Mouse (Mus musculus) stomach, embryonic 16.5 days (tissue): ENCODE data around the gene Igfbp2. TPM values are rescaled to one million over a fixed set of nuclear protein-coding genes. Genes with fewer than 3 reads are reported as not detected.

Source experiments
- ATAC-seq: fragments of 200-750 bp; cut with Nextera tagmentation; 2 replicates; pipeline ENCODE4 v1.8.0; 2017; ENCODE audit warnings: moderate number of reproducible peaks, moderate TSS enrichment; ENCODE audit not compliant: insufficient read depth, low FRiP score
- H3K27ac ChIP-seq: fragments of 300-500 bp; sonication (generic); 2 replicates; pipeline ENCODE4 v1.5.1; 2014; ENCODE audit warnings: low read length
- H3K27me3 ChIP-seq: fragments of 300-500 bp; sonication (generic); 2 replicates; pipeline ENCODE4 v1.6.1; 2014; ENCODE audit warnings: low read length, control low read depth, mixed read lengths; ENCODE audit not compliant: control insufficient read depth, insufficient read depth
- H3K36me3 ChIP-seq: fragments of 300-500 bp; sonication (generic); 2 replicates; pipeline ENCODE4 v1.6.1; 2014; ENCODE audit warnings: low read length; ENCODE audit not compliant: control insufficient read depth, insufficient read depth
- H3K4me1 ChIP-seq: fragments of 300-500 bp; sonication (generic); 2 replicates; pipeline ENCODE4 v1.6.1; 2014; ENCODE audit warnings: low read length, control low read depth, mixed read lengths; ENCODE audit not compliant: control insufficient read depth, insufficient read depth
- H3K4me2 ChIP-seq: fragments of 300-500 bp; sonication (generic); 2 replicates; pipeline ENCODE4 v1.6.1; 2014; ENCODE audit warnings: low read depth, low read length, mixed read lengths
- H3K4me3 ChIP-seq: fragments of 300-500 bp; sonication (generic); replicated peaks from 2 replicates; pipeline ENCODE4 v1.5.1; 2014; ENCODE audit warnings: mild to moderate bottlenecking, low read length
- H3K9ac ChIP-seq: fragments of 300-500 bp; sonication (generic); 2 replicates; pipeline ENCODE4 v1.6.1; 2014; ENCODE audit warnings: low read length
- H3K9me3 ChIP-seq: fragments of 300-500 bp; sonication (generic); replicated peaks from 2 replicates; pipeline ENCODE4 v1.6.1; 2016; ENCODE audit warnings: low read length, control low read depth; ENCODE audit not compliant: control insufficient read depth
- WGBS: fragments of 180-500 bp; shearing (Covaris S2); extraction: QIAGEN DNeasy Blood & Tissue Kit; methylation state at CpG from one replicate; pipeline ENCODE4 v1.1.7; 2014; 5-methylcytosine and 5-hydroxymethylcytosine counted together
- polyA plus RNA-seq: library from polyadenylated mRNA; unstranded; fragments of >200 nt; fragmentation: Nextera tagmentation; extraction: Ambion mirVana; gene quantifications from 2 replicates; pipeline ENCODE4 v1.2.1, GENCODE M21; 2015

Igfbp2 gene
- polyA plus RNA-seq, 1 experiment from 2014 or later, result 375 TPM

DNA sequence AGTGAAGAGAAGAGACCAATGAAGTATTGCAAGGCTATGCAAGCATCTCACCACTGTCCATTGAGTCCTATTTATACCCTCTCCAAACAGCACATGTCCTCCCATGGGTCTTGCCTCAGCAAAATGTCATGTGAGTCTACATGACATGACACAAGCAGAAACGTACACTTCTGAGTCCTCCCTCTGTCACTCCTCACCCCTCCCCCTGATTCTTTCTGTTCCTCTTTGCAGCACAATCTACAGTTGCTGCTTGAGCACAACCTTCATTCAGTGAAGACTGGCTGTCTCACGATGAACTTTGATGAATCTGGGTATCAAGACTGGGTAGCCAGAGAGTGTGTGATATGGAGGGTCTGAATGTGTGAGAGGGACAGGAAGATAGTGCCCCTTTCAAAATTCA, 28.2 kb upstream of the Igfbp2 start:
- no peak overlapping the region for H3K4me2 ChIP-seq
- H3K4me1 ChIP-seq, result no peaks in the 10 kb centered on the region
- 80% methylated on average over 2 of the region's 2 CpGs for WGBS
- no peaks in the 10 kb centered on the region for H3K9me3 ChIP-seq
- H3K4me3 ChIP-seq, result no peak overlapping the region
- ATAC-seq, result no peak
- H3K9ac ChIP-seq, result no peak overlapping the region
- no peaks in the 10 kb centered on the region for H3K27me3 ChIP-seq
- H3K36me3 ChIP-seq, result no peaks in the 10 kb centered on the region
- H3K27ac ChIP-seq, result no peak overlapping the region

DNA sequence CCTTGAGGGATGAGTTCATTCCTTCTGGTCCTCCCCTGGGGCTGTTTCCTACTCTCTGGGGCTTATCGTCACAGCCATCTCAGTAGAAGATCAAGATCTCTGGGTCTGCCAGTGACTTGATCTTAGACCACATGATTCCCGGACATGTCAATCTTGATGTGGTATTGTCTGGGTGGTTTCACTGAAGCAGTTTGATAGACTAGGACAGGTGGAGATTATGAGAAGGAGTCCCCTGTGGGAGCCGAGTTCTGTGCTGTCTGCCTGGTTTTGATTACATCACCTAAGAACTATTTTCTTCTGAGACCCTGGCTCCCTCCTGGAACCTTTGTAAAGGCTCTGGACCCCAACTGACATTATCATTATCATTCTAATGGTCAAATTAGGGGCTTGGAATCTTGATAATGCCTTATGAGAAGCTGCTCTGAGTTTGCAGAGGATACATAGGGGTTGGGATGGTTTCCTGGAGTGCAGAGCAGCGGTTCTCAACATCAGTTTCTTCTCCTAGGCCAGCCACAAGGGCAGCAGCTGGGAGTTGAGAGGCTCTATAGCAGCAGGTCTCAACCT, 27.1 kb upstream of the Igfbp2 start:
- 73% methylated on average over 4 of the region's 4 CpGs for WGBS
- H3K4me2 ChIP-seq, result no peak overlapping the region
- no peaks in the 10 kb centered on the region for H3K36me3 ChIP-seq
- no peak overlapping the region for H3K27ac ChIP-seq
- no peak for ATAC-seq
- H3K9me3 ChIP-seq, result no peaks in the 10 kb centered on the region
- H3K4me1 ChIP-seq, result no peaks in the 10 kb centered on the region
- no peaks in the 10 kb centered on the region for H3K27me3 ChIP-seq
- no peak overlapping the region for H3K9ac ChIP-seq
- H3K4me3 ChIP-seq, result no peak overlapping the region

DNA sequence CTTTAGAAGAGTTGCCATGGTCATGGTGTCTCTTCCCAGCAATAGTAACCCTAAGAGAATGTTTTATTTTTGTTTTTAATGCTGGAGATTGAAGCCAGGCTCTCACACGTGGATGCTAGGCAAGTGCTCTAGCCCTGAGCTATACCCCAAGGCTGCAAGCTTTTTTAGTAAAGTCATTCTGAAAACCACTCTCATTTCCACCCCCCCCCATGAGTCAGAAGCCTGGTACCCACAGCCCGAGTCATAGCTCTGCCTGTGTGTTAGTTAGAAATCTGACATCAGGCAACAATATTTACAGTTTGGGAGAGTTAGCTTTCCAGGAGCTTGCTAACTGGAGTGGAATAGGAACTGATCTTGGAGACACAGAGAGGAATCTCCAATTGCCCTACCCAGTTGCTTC, 25.9 kb upstream of the Igfbp2 start:
- no peaks in the 10 kb centered on the region for H3K27me3 ChIP-seq
- ATAC-seq, result no peak
- H3K4me1 ChIP-seq, result no peaks in the 10 kb centered on the region
- no peaks in the 10 kb centered on the region for H3K9me3 ChIP-seq
- no peaks in the 10 kb centered on the region for H3K36me3 ChIP-seq
- H3K27ac ChIP-seq, result no peak overlapping the region
- H3K4me3 ChIP-seq, result no peak overlapping the region
- H3K9ac ChIP-seq, result no peak overlapping the region
- 78% methylated on average over 2 of the region's 2 CpGs for WGBS
- H3K4me2 ChIP-seq, result no peak overlapping the region

GRCm38 (mm10) chr1:72804031-72804430, 20.3 kb upstream of the Igfbp2 start:
- no peak overlapping the region for H3K4me2 ChIP-seq
- peaks cover 9% of the 10 kb centered on the region; the same call in 1 of the 2 replicates for H3K4me1 ChIP-seq
- H3K9me3 ChIP-seq, result no peaks in the 10 kb centered on the region
- H3K36me3 ChIP-seq, result no peaks in the 10 kb centered on the region
- H3K9ac ChIP-seq, result no peak overlapping the region
- no peak overlapping the region for H3K27ac ChIP-seq
- H3K4me3 ChIP-seq, result no peak overlapping the region
- no peak for ATAC-seq
- 65% methylated on average over 4 of the region's 4 CpGs for whole genome bisulfite sequencing
- no peaks in the 10 kb centered on the region for H3K27me3 ChIP-seq

DNA sequence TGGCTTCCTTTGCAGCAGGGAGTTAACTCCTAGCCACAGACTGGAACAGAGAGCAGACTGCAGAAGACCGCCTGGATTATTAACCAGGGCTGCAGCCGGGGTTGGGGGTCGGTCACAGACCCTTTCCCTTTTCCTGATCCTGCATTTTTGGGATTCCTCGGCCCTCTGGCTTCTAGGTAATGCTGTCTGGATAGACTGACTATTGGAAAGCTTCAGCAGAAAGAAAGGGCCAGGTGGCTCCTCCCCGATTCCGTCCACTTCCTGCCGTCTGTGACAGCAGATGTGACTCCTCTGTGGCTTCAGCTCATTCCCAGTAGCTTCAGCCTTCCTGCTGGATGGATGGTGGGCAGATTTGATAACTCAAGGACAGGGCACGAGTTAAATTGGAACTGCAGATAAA, 19.3 kb upstream of the Igfbp2 start:
- Histone ChIP-seq H3K36me3 (no peaks in the 10 kb centered on the region), H3K4me2 (no peak overlapping the region), H3K9ac (no peak overlapping the region), H3K4me1 (peaks cover 9% of the 10 kb centered on the region; the same call in 1 of the 2 replicates), H3K4me3 (no peak overlapping the region), H3K27ac (peak overlapping the region; percentile 19; the same call in 1 of the 2 replicates), H3K27me3 (no peaks in the 10 kb centered on the region), H3K9me3 (no peaks in the 10 kb centered on the region)
- ATAC-seq, result no peak
- WGBS, result 32% methylated on average over 8 of the region's 8 CpGs

GRCm38 (mm10) chr1:72805476-72806043, 18.7 kb upstream of the Igfbp2 start:
- H3K4me1 ChIP-seq, result peaks cover 9% of the 10 kb centered on the region; the same call in 1 of the 2 replicates
- H3K9me3 ChIP-seq, result no peaks in the 10 kb centered on the region
- H3K27me3 ChIP-seq, result no peaks in the 10 kb centered on the region
- H3K4me2 ChIP-seq, result no peak overlapping the region
- ATAC-seq, result no peak; the same call in 1 of the 2 replicates
- no peak overlapping the region for H3K9ac ChIP-seq
- 31% methylated on average over 4 of the region's 4 CpGs for WGBS
- H3K27ac ChIP-seq, result peak overlapping the region; percentile 83
- no peaks in the 10 kb centered on the region for H3K36me3 ChIP-seq
- no peak overlapping the region for H3K4me3 ChIP-seq

DNA sequence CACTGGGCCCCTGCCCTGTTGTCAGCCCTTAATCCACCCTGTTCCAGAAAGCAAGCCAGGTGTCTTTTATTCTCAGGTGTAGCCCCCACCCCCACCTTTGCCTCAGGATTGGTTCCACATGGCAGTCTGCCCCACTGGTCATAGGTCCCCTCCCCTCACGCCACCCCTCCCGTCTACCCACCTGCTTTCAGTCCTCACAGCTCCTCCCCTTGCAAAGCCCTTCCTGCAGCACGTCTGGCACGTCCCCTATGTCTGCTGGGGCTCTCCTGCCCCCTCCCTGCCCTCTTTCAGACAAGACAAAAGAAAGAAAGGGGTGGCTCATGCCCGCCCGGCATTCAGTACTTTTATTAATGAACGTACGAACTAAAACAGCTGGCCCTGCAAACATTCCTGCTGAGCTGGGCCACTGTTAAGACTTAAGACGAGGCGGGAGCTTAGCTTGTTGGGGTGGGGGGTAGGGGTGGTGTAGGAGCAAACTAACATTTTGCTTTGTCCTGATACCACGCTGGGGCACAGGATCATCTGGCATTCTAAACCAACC, 18.2 kb upstream of the Igfbp2 start:
- H3K9ac ChIP-seq, result no peak overlapping the region
- H3K4me3 ChIP-seq, result no peak overlapping the region
- no peaks in the 10 kb centered on the region for H3K36me3 ChIP-seq
- H3K27ac ChIP-seq, result peak overlapping the region; percentile 83
- ATAC-seq, result peak; percentile 86
- no peaks in the 10 kb centered on the region for H3K27me3 ChIP-seq
- peaks cover 9% of the 10 kb centered on the region; the same call in 1 of the 2 replicates for H3K4me1 ChIP-seq
- WGBS, result 22% methylated on average over 11 of the region's 11 CpGs
- no peak overlapping the region for H3K4me2 ChIP-seq
- H3K9me3 ChIP-seq, result peaks cover 4% of the 10 kb centered on the region; the same call in 1 of the 2 replicates

DNA sequence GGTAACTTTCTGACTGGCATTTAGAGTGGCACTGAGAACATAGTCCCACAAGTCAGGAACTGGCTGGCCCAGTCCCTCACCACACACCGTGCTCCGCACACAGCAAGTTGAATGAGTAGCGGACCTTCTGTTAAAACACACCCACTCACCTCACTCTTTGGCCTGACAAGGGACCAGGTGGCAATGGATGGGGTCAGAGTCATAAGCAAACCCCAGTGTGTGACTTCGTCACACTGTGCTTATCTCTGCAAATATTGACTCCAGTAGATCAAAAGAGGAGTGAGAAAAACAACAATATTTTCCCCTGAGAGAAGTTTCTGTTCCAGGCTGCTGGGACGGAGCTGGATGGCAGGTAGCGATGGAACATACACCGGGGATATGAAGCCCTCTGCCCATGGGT, 15.0 kb upstream of the Igfbp2 start:
- Histone ChIP-seq H3K9me3 (peaks cover 5% of the 10 kb centered on the region; the same call in 1 of the 2 replicates), H3K4me2 (no peak overlapping the region), H3K36me3 (no peaks in the 10 kb centered on the region), H3K4me1 (peaks cover 18% of the 10 kb centered on the region), H3K4me3 (no peak overlapping the region), H3K27ac (no peak overlapping the region), H3K27me3 (no peaks in the 10 kb centered on the region), H3K9ac (no peak overlapping the region)
- 76% methylated on average over 7 of the region's 7 CpGs for whole genome bisulfite sequencing
- no peak for ATAC-seq

GRCm38 (mm10) chr1:72809951-72810675, 14.2 kb upstream of the Igfbp2 start:
- H3K4me3 ChIP-seq, result no peak overlapping the region
- H3K9ac ChIP-seq, result no peak overlapping the region
- no peaks in the 10 kb centered on the region for H3K36me3 ChIP-seq
- H3K27me3 ChIP-seq, result no peaks in the 10 kb centered on the region
- no peak overlapping the region for H3K27ac ChIP-seq
- H3K9me3 ChIP-seq, result peaks cover 5% of the 10 kb centered on the region; the same call in 1 of the 2 replicates
- whole genome bisulfite sequencing, result 83% methylated on average over 7 of the region's 7 CpGs
- ATAC-seq, result no peak
- peaks cover 18% of the 10 kb centered on the region for H3K4me1 ChIP-seq
- no peak overlapping the region for H3K4me2 ChIP-seq
